11 mouse cellular contexts compared by ENCODE assay signal in the genomic region with DNA sequence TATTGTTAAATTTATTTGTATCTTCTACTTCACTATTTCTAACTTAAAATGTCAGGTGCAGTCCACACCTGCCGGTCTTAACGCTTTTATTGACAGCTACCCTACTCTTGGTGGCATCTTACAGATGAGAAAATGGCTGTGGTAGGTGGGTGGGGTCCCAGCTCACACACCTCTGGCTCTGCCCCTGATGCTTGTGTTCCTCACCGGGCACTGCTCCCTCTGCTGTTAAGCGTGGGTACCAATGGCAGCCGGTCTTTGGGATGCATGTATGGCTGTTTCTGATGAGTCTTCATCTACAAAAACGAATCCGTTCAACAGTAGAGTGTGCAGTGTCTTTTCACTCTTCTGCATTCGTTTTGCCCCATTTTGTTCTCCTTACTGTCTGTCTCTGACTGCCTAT. TPM values are rescaled to one million over a fixed set of nuclear protein-coding genes. Genes with fewer than 3 reads are reported as not detected.
A peak's percentile ranks its signal among the peaks of the same experiment; 100 is the strongest.
DNase-seq lines count a peak whose midpoint lies in the region; TF ChIP-seq lines count a peak whose summit lies in the region.
"Had no signal": no experiment of that assay in that cellular context is flagged by ENCODE, and none has a peak within 500 bp of the region (broad histone marks: within the 10 kb centered on the region; RNA-seq: fewer than 3 reads in every experiment).

No protein-coding gene starts in this region.

- H3K27ac ChIP-seq in left cerebral cortex, adult 2 months, result no peak overlapping the region
- H3K27ac ChIP-seq: midbrain, embryonic 12.5 days; stomach, embryonic 15.5 days had no signal

- intact Hi-C loops in left cerebral cortex, adult 2 months (cut with DNase I), result no loop called here

- peak; percentile 52 for TF ChIP-seq CTCF in left cerebral cortex, adult 2 months (IDR thresholded peaks at IDR 0.05)

- no peak overlapping the region for H3K4me3 ChIP-seq in left cerebral cortex, adult 2 months
- H3K4me3 ChIP-seq: midbrain, embryonic 12.5 days; stomach, embryonic 15.5 days had no signal

- DNase-seq in cerebellum, adult 18-20 months, result peak; percentile 41 to 44
- no peak for DNase-seq in cerebellum, adult 9-11 months
- peak in 1 of 2 experiments; percentile 28 for DNase-seq in left cerebral cortex, adult 2 months (ENCODE audit: extremely low spot score in 1 of 2, low spot score in 2 of 2)
- DNase-seq in left cerebral cortex, adult 8-10 months (ENCODE audit: low spot score in 2 of 2), result no peak
- DNase-seq in cerebellum, adult 8-10 months, result peak; percentile 22
- DNase-seq in lung, postnatal 36 days, result peak; percentile 18
- no peak for DNase-seq in testis, postnatal 14 days (ENCODE audit: low spot score)
- no peak for DNase-seq in spleen, postnatal 10 days (ENCODE audit: low spot score in 2 of 2)
- DNase-seq: layer of hippocampus, adult 9-11 months had no signal

RNA-seq across cellular contexts. Expression of gene Cacna1c, which starts 9.6 kb away (rescaled TPM):
- total RNA-seq in left cerebral cortex, adult 2 months (2021), result 10 to 100 TPM; 69.1 to 73.9 TPM
- 10 to 100 TPM; 52.8 to 62.4 (median 55.1) TPM for total RNA-seq in left cerebral cortex, adult 8-10 months (2022)

RNA-seq across cellular contexts. Expression of gene Dcp1b, which starts 11.6 kb away (rescaled TPM):
- 10 to 100 TPM; 17.8 to 19.8 TPM for total RNA-seq in left cerebral cortex, adult 2 months (2021)
- total RNA-seq in left cerebral cortex, adult 8-10 months (2022), result 10 to 100 TPM; 19.3 to 24.5 (median 20.7) TPM

RNA-seq across cellular contexts. Expression of gene Cacna2d4, which starts 49.7 kb away (rescaled TPM):
- 1 to 10 TPM; 1.7 to 1.9 TPM for total RNA-seq in left cerebral cortex, adult 2 months (2021)
- total RNA-seq in left cerebral cortex, adult 8-10 months (2022), result 1 to 10 TPM; 1.5 to 4.6 (median 2.8) TPM

Comparison
In these comparisons a context has a peak if more than half of its experiments do, and no peak if none do; other contexts are left out.
1. DNase-seq: peak in cerebellum, adult 18-20 months (2 of 2), cerebellum, adult 8-10 months (single experiment) and lung, postnatal 36 days (single experiment); none in cerebellum, adult 9-11 months (single experiment), left cerebral cortex, adult 8-10 months (0 of 2), testis, postnatal 14 days (single experiment) and spleen, postnatal 10 days (0 of 2).